Mouse (Mus musculus): ENCODE results near the gene Atcay.

Atcay gene

GRCm38 (mm10) chr10:81230438-81231332, at the start of gene Atcay:
Gene Atcay, minus strand, starts transcription at chr10:81230833.
- no peak for DNase-seq (ENCODE audit: low spot score)

GRCm38 (mm10) chr10:81279496-81279895, 48.9 kb upstream of the Atcay start:
- DNase-seq (ENCODE audit: low spot score) = no peak

GRCm38 (mm10) chr10:81277676-81278075, 47.0 kb upstream of the Atcay start:
- no peak for DNase-seq (ENCODE audit: low spot score)

GRCm38 (mm10) chr10:81273842-81274241, 43.2 kb upstream of the Atcay start:
- no peak for DNase-seq (ENCODE audit: low spot score)

GRCm38 (mm10) chr10:81272356-81272755, 41.7 kb upstream of the Atcay start:
- DNase-seq (ENCODE audit: low spot score) = no peak

GRCm38 (mm10) chr10:81268643-81269412, 38.2 kb upstream of the Atcay start:
- no peak for DNase-seq (ENCODE audit: low spot score)

GRCm38 (mm10) chr10:81268056-81268455, 37.4 kb upstream of the Atcay start:
- peak; percentile 62 for DNase-seq (ENCODE audit: low spot score)

- peak; percentile 96 for DNase-seq (ENCODE audit: low spot score)
Measured at GRCm38 (mm10) chr10:81266211-81267105, 35.8 kb upstream of the Atcay start, which contains the start of the genes Mrpl54 and Apba3. Gene Mrpl54, minus strand, starts transcription at chr10:81266934. Gene Apba3, plus strand, starts transcription at chr10:81266960.

GRCm38 (mm10) chr10:81265540-81265939, 34.9 kb upstream of the Atcay start:
- no peak for DNase-seq (ENCODE audit: low spot score)

GRCm38 (mm10) chr10:81261025-81261424, 30.4 kb upstream of the Atcay start:
- no peak for DNase-seq (ENCODE audit: low spot score)

- no peak for DNase-seq (ENCODE audit: low spot score)
Measured at GRCm38 (mm10) chr10:81259225-81259884, 28.7 kb upstream of the Atcay start.

- DNase-seq (ENCODE audit: low spot score) = no peak
Measured at GRCm38 (mm10) chr10:81257158-81258039, 26.8 kb upstream of the Atcay start.

GRCm38 (mm10) chr10:81254886-81255285, 24.3 kb upstream of the Atcay start:
- no peak for DNase-seq (ENCODE audit: low spot score)

GRCm38 (mm10) chr10:81252424-81253419, 22.1 kb upstream of the Atcay start, which contains the start of gene Matk:
Gene Matk, plus strand, starts transcription at chr10:81252935.
- DNase-seq (ENCODE audit: low spot score) = peak; percentile 26

- no peak for DNase-seq (ENCODE audit: low spot score)
Measured at GRCm38 (mm10) chr10:81249442-81249841, 18.8 kb upstream of the Atcay start.

GRCm38 (mm10) chr10:81247804-81248203, 17.2 kb upstream of the Atcay start:
- no peak for DNase-seq (ENCODE audit: low spot score)

- no peak for DNase-seq (ENCODE audit: low spot score)
Measured at GRCm38 (mm10) chr10:81245166-81245565, 14.5 kb upstream of the Atcay start.

- peak; percentile 70 for DNase-seq (ENCODE audit: low spot score)
Measured at GRCm38 (mm10) chr10:81244595-81244994, 14.0 kb upstream of the Atcay start.

- no peak for DNase-seq (ENCODE audit: low spot score)
Measured at GRCm38 (mm10) chr10:81244146-81244545, 13.5 kb upstream of the Atcay start.

Data from spleen, adult 12 weeks (tissue).